Mouse (Mus musculus): ENCODE measurements around the gene Mblac1. TPM values are rescaled to one million over a fixed set of nuclear protein-coding genes. Genes with fewer than 3 reads are reported as not detected.
"Not testable (repeated sequence)": the region's sequence is repeated elsewhere in the genome, so short reads cannot be mapped to it uniquely, and the experiment has no call there.

The Mblac1 gene
- total RNA-seq, 2 experiments from 2014 or later: 6.8 to 8.9 TPM

DNA sequence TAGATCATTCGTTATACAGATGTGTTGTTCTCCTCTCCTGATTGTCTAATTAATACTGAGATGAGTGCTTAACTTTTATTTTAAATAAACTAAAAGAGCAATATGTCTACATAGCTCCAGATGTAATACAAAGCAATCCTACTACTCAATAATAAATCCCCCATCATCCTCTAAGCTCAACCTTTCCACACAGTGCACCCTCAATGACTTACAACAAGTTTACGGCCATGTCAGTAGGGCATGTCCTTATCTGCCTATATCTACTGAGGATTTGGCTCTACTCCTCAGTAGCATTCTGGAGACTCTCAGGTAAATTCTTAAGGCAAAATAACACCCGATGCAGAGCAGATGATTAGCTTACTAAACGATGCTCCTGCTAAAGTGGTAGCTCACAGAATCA lies 13.8 kb downstream of the Mblac1 start:
- no peak for DNase-seq (ENCODE audit: low spot score in 2 of 2)

DNA sequence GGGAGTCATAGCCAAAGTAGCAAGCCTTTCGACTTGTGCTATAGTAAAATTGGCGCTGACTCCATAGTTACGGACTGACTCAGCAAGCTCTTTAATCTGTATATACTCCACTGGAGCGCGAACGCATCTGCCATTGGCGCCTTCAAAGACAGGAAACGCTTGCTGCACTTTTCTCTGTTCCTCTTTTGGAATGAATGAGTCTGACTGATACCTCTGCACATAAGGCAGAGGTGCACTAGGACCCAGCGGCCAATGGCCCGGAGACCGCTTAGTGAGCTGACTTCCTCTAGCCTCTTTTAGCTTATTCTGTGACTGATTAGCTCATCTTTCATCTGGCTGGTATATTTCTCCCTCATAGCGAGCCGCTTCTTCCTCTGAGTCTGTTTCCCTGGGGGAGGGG lies 22.5 kb downstream of the Mblac1 start:
- not testable (repeated sequence) for DNase-seq (ENCODE audit: low spot score in 2 of 2)

DNA sequence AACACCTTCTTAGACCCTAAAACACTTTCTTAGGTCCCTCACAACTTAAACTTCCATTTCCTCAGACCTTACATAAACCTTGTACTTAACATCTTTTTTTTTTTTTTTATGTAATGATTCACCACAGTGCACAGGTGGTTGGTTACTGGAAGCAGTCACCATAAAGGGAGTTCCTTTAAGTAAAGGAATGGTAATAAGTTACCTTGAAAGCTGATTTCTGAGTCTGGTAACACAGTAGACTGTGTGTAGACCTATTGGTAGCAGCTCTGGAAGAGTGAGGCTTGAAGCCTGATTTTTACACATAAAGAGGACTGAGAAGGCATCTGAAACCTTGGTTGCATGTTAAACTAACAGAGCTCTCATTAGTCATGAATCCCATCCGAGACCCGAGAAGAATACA lies 25.8 kb downstream of the Mblac1 start:
- DNase-seq (ENCODE audit: low spot score in 2 of 2): no peak

DNA sequence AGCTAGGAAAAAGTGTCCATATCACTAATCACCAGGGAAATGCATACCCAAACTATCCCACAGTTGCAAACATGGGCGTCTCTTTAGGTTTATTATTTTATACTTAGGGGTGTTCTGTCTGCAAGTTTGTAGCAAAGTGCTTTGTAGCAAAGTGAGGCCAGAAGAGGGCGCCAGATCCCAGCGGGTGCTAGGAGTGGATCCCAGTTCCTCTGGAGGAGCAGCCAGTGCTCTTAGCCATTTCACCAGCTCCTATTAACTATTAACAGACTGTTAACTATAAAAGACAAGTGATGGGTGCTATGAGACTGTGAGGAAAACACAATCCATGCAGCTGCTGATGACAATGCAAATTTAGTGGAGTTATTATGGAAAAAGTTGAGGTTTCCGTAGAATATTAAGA lies 28.0 kb downstream of the Mblac1 start:
- DNase-seq (ENCODE audit: low spot score in 2 of 2): peak; percentile 76 to 89

GRCm38 (mm10) chr5:138223287-138223686 lies 29.2 kb downstream of the Mblac1 start:
- no peak for DNase-seq (ENCODE audit: low spot score in 2 of 2)

DNA sequence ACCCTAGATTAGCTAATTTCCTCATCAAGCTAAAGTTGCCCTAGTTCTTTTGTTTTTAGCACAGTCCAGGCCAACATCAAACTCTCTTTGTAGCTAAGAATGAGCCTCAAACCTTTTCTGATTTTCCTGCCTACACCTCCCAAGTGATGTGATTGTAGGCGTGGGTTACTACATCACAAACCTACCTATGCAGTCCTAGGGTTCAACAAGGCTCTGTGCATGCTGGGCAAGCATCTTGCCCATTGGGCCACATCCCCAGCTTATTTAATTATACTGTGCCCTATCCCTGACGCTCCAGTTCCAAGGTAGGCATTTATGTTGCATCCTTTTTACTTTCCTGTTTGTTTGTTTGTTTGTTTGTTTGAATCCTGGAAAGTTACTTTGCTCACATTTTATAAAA lies 31.6 kb downstream of the Mblac1 start, which contains the start of gene Nxpe5:
Gene Nxpe5 (plus strand): TSS at position 199 of the 400 bp plus-strand sequence.
- DNase-seq (ENCODE audit: low spot score in 2 of 2): no peak

- DNase-seq (ENCODE audit: low spot score in 2 of 2): no peak
Observed at GRCm38 (mm10) chr5:138226491-138226890, 32.4 kb downstream of the Mblac1 start.

- DNase-seq (ENCODE audit: low spot score in 2 of 2): no peak
Observed at GRCm38 (mm10) chr5:138227367-138227766, 33.3 kb downstream of the Mblac1 start.

DNA sequence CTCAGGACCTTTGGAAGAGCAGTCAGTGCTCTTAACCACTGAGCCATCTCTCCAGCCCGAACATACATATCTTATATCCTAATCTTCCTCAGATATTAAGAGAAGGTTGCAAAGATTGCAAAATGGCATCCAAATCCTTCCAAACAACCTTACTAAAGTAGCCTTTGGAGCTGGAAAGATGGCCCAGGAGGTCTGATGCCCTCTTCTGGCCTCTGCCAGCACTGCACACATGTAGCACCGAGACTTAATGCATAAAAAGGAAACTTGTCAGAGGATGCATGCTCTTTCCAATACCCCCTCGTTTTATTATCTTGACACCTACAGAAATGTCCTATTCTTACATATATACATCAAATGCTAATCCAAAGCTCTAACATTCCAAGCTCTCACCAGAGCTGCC lies 33.9 kb downstream of the Mblac1 start:
- peak in 1 of 2 experiments; percentile 22 for DNase-seq (ENCODE audit: low spot score in 2 of 2)

DNA sequence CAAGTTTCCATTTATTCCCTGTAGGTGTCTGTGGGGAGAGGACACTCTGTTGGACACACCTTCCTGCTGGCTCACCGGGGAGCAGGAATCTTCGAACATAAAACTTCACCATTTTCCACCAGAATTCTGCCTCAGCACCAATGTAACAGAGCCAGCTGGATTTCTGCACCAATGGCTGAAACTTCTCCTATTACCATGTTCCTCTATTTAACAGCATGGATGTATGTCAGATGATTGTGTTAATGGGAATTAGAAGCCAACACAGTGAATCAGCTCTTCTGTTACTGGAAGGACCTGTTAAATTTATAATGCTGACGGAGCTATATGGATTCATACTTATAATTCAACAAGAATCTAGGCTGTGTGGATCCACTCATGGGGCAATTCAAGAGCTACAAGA lies 35.4 kb downstream of the Mblac1 start:
- no peak for DNase-seq (ENCODE audit: low spot score in 2 of 2)

GRCm38 (mm10) chr5:138233778-138234177 lies 39.7 kb downstream of the Mblac1 start:
- DNase-seq (ENCODE audit: low spot score in 2 of 2): no peak

DNA sequence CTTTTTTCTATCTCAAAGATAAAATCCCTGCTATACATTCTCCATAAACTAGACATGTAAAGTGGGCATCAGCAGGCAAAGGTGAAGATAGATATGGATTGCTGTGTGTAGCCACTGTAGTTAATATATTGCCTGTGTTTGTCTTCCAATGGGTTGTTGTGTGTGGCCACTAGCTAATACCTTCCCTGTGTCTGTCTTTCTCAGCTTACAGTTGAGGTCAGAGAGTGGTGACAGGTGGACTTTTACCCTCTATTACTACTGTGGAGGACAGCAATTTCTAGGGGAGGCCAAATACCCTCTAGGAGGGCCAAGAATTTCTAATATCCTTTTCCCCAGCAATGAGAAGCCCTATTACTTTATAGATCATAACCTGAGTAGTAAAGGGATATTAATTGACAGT lies 40.1 kb downstream of the Mblac1 start:
- no peak for DNase-seq (ENCODE audit: low spot score in 2 of 2)

DNA sequence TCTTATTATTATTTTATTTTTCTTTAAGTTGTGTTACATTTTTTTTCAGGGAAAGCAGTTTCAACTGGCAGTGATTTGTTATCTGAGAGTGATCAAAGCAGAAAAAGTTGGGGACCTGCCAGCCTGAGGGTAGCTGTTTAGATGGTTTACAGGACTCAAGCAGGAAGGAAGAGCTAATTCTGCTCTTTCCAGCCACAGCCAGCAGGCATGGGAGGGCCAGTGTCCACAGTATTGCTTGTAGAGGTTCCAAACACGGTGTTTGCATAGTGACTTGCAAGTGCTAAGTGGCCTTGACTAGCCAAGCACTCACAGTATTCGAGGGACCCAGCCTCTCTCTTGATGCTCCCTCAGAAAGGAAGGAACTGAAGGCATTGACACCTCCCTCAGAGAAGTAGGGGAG lies 47.4 kb downstream of the Mblac1 start:
- no peak for DNase-seq (ENCODE audit: low spot score in 2 of 2)

Small RNA genes within 50 kb of the gene (microRNA-seq; reads per million reads assigned to microRNA genes)
- gene Mir106b: 405 to 589 reads per million in 2 experiments
- 53.1 to 74.3 reads per million in 2 experiments for gene Mir25
- gene Mir93: 1,064 to 1,415 reads per million in 2 experiments

Other genes with a start within 250 kb of the Mblac1 start
- 10 to 100 TPM; 21.4 to 22.4 TPM for gene Gjc3, start 231.2 kb upstream of the Mblac1 start, total RNA-seq (2021)
- gene Azgp1, start 212.8 kb upstream of the Mblac1 start, total RNA-seq (2021): not detected
- gene Smok3a, start 173.1 kb upstream of the Mblac1 start, total RNA-seq (2021): not detected
- gene Smok3b, start 172.9 kb upstream of the Mblac1 start, total RNA-seq (2021): not detected
- not detected for gene Smok3c, start 141.1 kb upstream of the Mblac1 start, total RNA-seq (2021)
- 10 to 100 TPM; 39.6 to 42.2 TPM for gene Zkscan1, start 109.2 kb upstream of the Mblac1 start, total RNA-seq (2021)
- 10 to 100 TPM; 13.9 to 15.7 TPM for gene Zscan21, start 77.4 kb upstream of the Mblac1 start, total RNA-seq (2021)
- gene Zfp113, start 38.6 kb upstream of the Mblac1 start, total RNA-seq (2021): 10 to 100 TPM; 10.6 to 13.2 TPM
- gene Cops6, start 33.2 kb upstream of the Mblac1 start, total RNA-seq (2021): 100 to 1,000 TPM; 139 to 142 TPM
- 10 to 100 TPM; 19.5 to 25.4 TPM for gene Ap4m1, start 22.3 kb upstream of the Mblac1 start, total RNA-seq (2021)
- 10 to 100 TPM; 15.8 to 16.4 TPM for gene Mcm7, start 21.9 kb upstream of the Mblac1 start, total RNA-seq (2021)
- gene Taf6, start 6.9 kb upstream of the Mblac1 start, total RNA-seq (2021): 10 to 100 TPM; 42.0 to 43.7 TPM
- gene Cnpy4, start 6.8 kb upstream of the Mblac1 start, total RNA-seq (2021): 10 to 100 TPM; 14.6 to 15.3 TPM
- not detected for gene Nxpe5, start 31.6 kb downstream of the Mblac1 start, total RNA-seq (2021)
- 10 to 100 TPM; 54.4 to 55.9 TPM for gene Lamtor4, start 61.2 kb downstream of the Mblac1 start, total RNA-seq (2021)
- gene BC037034, start 69.7 kb downstream of the Mblac1 start, total RNA-seq (2021): 10 to 100 TPM; 72.5 to 73.6 TPM
- gene Gal3st4, start 78.5 kb downstream of the Mblac1 start, total RNA-seq (2021): 1 to 10 TPM; 3.6 to 4.1 TPM
- gene Gm43720, start 85.6 kb downstream of the Mblac1 start, total RNA-seq (2021): not detected
- 1 to 10 TPM; 1.2 to 1.5 TPM for gene Gpc2, start 85.7 kb downstream of the Mblac1 start, total RNA-seq (2021)
- 1 to 10 TPM in 1 of 2 experiments, under 1 TPM in 1; 0.47 to 1.1 TPM for gene Stag3, start 85.9 kb downstream of the Mblac1 start, total RNA-seq (2021)
- under 1 TPM in 1 of 2 experiments, not detected in 1; 0.40 TPM for gene Pvrig, start 147.6 kb downstream of the Mblac1 start, total RNA-seq (2021)
- gene Zfp157, start 247.2 kb downstream of the Mblac1 start, total RNA-seq (2021): 10 to 100 TPM; 23.7 to 25.2 TPM